Mouse (Mus musculus): ENCODE measurements around the gene Pter. TPM values are rescaled to one million over a fixed set of nuclear protein-coding genes. Genes with fewer than 3 reads are reported as not detected.

Gene Pter
- 10 to 100 TPM in 1 of 2 experiments, 1 to 10 TPM in 1; 7.6 to 18.3 TPM for total RNA-seq (2021)
- long read RNA-seq, experiment 1, transcript Pter-203 (5 exons, 3,571 nt), result major isoform, 5 of 12 reads
- long read RNA-seq, experiment 1, partial matches to known transcripts, result 1 of 12 reads
- long read RNA-seq, experiment 1, other reads (novel, unspliced or antisense), result 2 of 12 reads
- long read RNA-seq, experiment 2, partial matches to known transcripts, result 0 of 3 reads
- long read RNA-seq, experiment 2, other reads (novel, unspliced or antisense), result 1 of 3 reads

GRCm38 (mm10) chr2:12923804-12924591 lies at the start of gene Pter:
Gene Pter, plus strand, starts transcription at chr2:12924041.
- peak; percentile 92 to 93 for DNase-seq

- DNase-seq, result no peak
Observed at GRCm38 (mm10) chr2:12874232-12874631, 49.6 kb upstream of the Pter start.

GRCm38 (mm10) chr2:12879492-12879891 lies 44.3 kb upstream of the Pter start:
- DNase-seq, result no peak

- no peak for DNase-seq
Observed at GRCm38 (mm10) chr2:12881009-12881408, 42.8 kb upstream of the Pter start.

GRCm38 (mm10) chr2:12883276-12883914 lies 40.4 kb upstream of the Pter start:
- DNase-seq, result no peak

GRCm38 (mm10) chr2:12887015-12887414 lies 36.8 kb upstream of the Pter start:
- no peak for DNase-seq

- DNase-seq, result no peak
Observed at GRCm38 (mm10) chr2:12905786-12906185, 18.1 kb upstream of the Pter start.

GRCm38 (mm10) chr2:12925643-12926042 lies 1.8 kb downstream of the Pter start:
- no peak for DNase-seq

- DNase-seq, result no peak
Observed at GRCm38 (mm10) chr2:12930338-12930737, 6.5 kb downstream of the Pter start.

GRCm38 (mm10) chr2:12933905-12934304 lies 10.1 kb downstream of the Pter start:
- DNase-seq, result no peak

- no peak for DNase-seq
Observed at GRCm38 (mm10) chr2:12935286-12935685, 11.4 kb downstream of the Pter start.

GRCm38 (mm10) chr2:12937461-12938217 lies 13.8 kb downstream of the Pter start:
- DNase-seq, result no peak

GRCm38 (mm10) chr2:12938641-12939040 lies 14.8 kb downstream of the Pter start:
- DNase-seq, result no peak

- no peak for DNase-seq
Observed at GRCm38 (mm10) chr2:12956703-12957424, 33.0 kb downstream of the Pter start.

GRCm38 (mm10) chr2:12970049-12970724 lies 46.3 kb downstream of the Pter start:
- no peak for DNase-seq

GRCm38 (mm10) chr2:12973752-12974151 lies 49.9 kb downstream of the Pter start:
- no peak for DNase-seq

- no peak for DNase-seq
Observed at GRCm38 (mm10) chr2:12977367-12977766, 53.5 kb downstream of the Pter start.

GRCm38 (mm10) chr2:12978771-12979170 lies 54.9 kb downstream of the Pter start:
- DNase-seq, result no peak

GRCm38 (mm10) chr2:12984901-12985732 lies 61.3 kb downstream of the Pter start:
- no peak for DNase-seq

- no peak for DNase-seq
Observed at GRCm38 (mm10) chr2:13000026-13000425, 76.2 kb downstream of the Pter start.
